Mouse (Mus musculus) CD4-positive, CD25-positive, alpha-beta regulatory T cell, adult 9 weeks (primary cell): ENCODE results near the gene Rin2. TPM values are rescaled to one million over a fixed set of nuclear protein-coding genes. Genes with fewer than 3 reads are reported as not detected.

Source experiments
- polyA plus RNA-seq: library from polyadenylated mRNA; unstranded; fragments of 100-300 nt; shearing (Covaris generic); gene quantifications from one replicate; pipeline ENCODE4 v1.2.1, GENCODE M21; 2017

Rin2 gene
- polyA plus RNA-seq: 3.4 TPM

DNA sequence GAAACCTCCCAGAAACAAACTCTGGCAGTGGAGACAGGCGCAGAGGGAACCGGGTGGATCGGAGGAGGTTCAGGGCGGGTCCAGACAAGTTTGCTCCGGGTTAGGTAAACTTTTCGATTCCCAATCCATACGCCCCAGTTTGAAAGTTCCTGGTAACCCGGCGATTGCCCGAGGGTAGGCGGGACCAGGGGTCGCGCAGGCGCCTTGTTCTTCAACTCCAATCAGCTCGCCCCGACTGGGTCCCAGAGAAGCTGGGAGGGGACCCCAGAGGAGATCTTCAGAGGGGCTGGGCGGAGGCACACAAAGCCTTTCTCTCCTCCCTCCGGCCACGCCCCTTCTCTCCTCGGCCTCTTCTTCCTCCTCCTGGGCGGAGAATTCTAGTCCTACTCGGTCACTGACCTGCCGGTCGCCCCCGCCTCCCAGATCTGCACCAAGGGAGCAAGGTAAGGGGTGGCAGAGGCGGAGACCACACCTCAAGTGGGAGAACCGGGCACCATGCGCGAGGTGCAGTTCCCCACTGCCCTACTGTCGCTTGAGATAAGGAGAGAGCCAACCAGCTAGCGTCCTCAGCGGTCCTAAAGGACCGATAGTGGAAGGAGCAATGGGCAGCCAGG, at the start of gene Rin2:
TSS of gene Rin2 (plus strand) at position 74 of the 614 bp plus-strand sequence.

DNA sequence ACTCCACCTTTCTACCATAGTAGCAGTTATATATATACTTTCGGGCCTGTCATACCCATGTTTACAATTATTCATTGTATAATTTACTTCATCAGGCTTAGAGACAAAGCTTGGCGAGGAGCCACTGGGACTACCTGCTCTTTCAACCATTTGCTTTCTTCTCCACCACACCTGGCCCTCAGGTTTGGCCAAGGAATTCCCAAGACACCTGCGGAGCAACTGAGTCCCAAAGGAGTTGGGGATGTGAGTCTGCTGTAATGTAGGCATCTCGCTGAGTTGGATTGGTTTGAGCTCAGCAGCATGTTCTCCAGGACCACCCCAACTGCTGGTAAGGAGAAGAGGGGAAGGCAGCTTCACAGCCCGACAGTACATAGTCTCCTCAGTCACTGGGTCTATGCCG, 226.8 kb downstream of the Rin2 start, which contains the start of gene Naa20:
TSS of gene Naa20 (plus strand) at position 239 of the 400 bp plus-strand sequence.

DNA sequence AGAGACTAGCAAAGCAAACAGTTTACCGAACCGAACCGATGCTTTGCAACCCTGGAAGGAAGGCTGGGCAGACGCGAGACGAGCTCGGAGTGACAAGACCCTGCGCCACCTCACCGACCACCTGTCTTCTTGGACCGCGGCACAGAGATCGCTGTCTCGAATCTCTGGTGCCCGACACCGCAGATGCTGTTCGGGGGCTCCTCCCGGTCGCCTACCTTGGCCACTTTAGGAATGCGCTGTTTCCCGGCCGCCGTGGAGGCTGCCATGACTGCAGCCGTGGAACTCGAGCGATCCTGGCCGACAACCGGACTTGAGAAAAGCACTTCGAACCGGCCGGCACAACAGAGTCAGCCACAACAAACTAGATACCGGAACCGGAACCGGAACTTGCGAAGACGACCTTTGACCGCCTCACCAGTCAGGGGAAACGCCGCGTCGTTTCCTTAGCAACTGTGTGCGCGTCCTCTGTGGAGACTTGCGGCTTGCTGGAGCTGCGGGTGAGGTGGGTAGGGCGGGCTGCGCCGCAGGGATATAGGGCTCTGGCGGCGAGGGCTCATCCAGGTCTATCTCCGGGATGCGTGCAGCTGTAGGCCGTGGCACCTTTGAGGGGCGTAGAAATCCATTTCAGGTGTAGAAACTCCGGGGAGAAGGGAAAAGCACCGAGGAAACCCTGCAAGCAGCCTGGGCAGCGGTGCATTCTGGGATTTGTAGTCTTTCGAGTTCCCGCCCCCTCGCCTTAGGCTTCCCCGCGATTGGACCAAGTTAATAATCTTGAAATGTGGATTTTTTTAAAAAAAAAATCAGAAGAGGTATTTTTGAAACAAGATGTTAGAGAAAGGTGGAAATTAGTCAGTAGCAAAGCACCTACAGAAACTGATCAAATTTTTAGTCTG, 259.6 kb downstream of the Rin2 start, which contains the start of the genes Cfap61 and Crnkl1:
TSS of gene Cfap61 (plus strand) at position 446 of the 893 bp plus-strand sequence.
TSS of gene Crnkl1 (minus strand) at position 676 of the 893 bp plus-strand sequence.

Other genes starting within 250 kb of the Rin2 start
- 126 TPM for gene Naa20, start 226.9 kb downstream of the Rin2 start, polyA plus RNA-seq